Mouse (Mus musculus): ENCODE results near the gene Spred3. TPM values are rescaled to one million over a fixed set of nuclear protein-coding genes. Genes with fewer than 3 reads are reported as not detected.
"Not testable (repeated sequence)": the region's sequence is repeated elsewhere in the genome, so short reads cannot be mapped to it uniquely, and the experiment has no call there.

Gene Spred3
- 3.0 and 3.6 TPM in 2 replicates for polyA plus RNA-seq (2014; fragmentation: Nextera tagmentation; extraction: Ambion mirVana)

- Histone ChIP-seq H3K9me3 (ENCODE audit: control insufficient read depth, low read length) (no peaks in the 10 kb centered on the region), H3K27me3 (replicated peaks; ENCODE audit: control insufficient read depth, insufficient read depth, low read length) (peaks cover 42% of the 10 kb centered on the region), H3K36me3 (ENCODE audit: control insufficient read depth, insufficient read depth, low read length) (peaks cover 28% of the 10 kb centered on the region), H3K9ac (ENCODE audit: low read depth, low read length) (peak within 1 kb of the TSS; percentile 61), H3K4me3 (ENCODE audit: low read depth, low read length) (peak within 1 kb of the TSS; percentile 59), H3K27ac (replicated peaks; ENCODE audit: low read depth, low read length) (peak within 1 kb of the TSS; percentile 49; the same call in 1 of the 2 replicates), H3K4me2 (ENCODE audit: low read depth, low read length) (peak within 1 kb of the TSS; percentile 78), H3K4me1 (ENCODE audit: control insufficient read depth, insufficient read depth, low read length) (peaks cover 16% of the 10 kb centered on the region)
- ATAC-seq (ENCODE audit: low read depth) (peak; percentile 76), DNase-seq (ENCODE audit: low spot score) (peak; percentile 88)
- 1% methylated on average over 30 of the region's 30 CpGs for WGBS
These were observed at the start of gene Spred3, which contains the start of gene Ggn for GRCm38 (mm10) chr7:29170066-29170754. Gene Spred3 (minus strand): TSS chr7:29170411. Gene Ggn (plus strand): TSS chr7:29170210.

GRCm38 (mm10) chr7:29214846-29215245 is 44.6 kb upstream of the Spred3 start:
- Histone ChIP-seq H3K27me3 (replicated peaks; ENCODE audit: control insufficient read depth, insufficient read depth, low read length) (peaks cover 6% of the 10 kb centered on the region; the same call in 1 of the 2 replicates), H3K27ac (replicated peaks; ENCODE audit: low read depth, low read length) (no peak overlapping the region)

GRCm38 (mm10) chr7:29214236-29214635 is 44.0 kb upstream of the Spred3 start:
- Histone ChIP-seq H3K4me1 (ENCODE audit: control insufficient read depth, insufficient read depth, low read length) (0 out of 2 replicates have a peak, but pooled peaks cover 3% of the 10 kb centered on the region), H3K36me3 (ENCODE audit: control insufficient read depth, insufficient read depth, low read length) (no peaks in the 10 kb centered on the region), H3K27ac (replicated peaks; ENCODE audit: low read depth, low read length) (no peak overlapping the region), H3K9me3 (ENCODE audit: control insufficient read depth, low read length) (0 out of 2 replicates have a peak, but pooled peaks cover 1% of the 10 kb centered on the region), H3K4me2 (ENCODE audit: low read depth, low read length) (0 out of 2 replicates have a peak overlapping the region, but pooled peaks have one; percentile 47), H3K9ac (ENCODE audit: low read depth, low read length) (no peak overlapping the region), H3K27me3 (replicated peaks; ENCODE audit: control insufficient read depth, insufficient read depth, low read length) (peaks cover 6% of the 10 kb centered on the region; the same call in 1 of the 2 replicates), H3K4me3 (ENCODE audit: low read depth, low read length) (peak overlapping the region; percentile 15; the same call in 1 of the 2 replicates)
- no peak for ATAC-seq (ENCODE audit: low read depth)
- WGBS, result 67% methylated on average over 2 of the region's 2 CpGs
- no peak for DNase-seq (ENCODE audit: low spot score)

More at GRCm38 (mm10) chr7:29214846-29215245, 44.6 kb upstream of the Spred3 start:
- Histone ChIP-seq H3K4me2 (ENCODE audit: low read depth, low read length) (no peak overlapping the region), H3K36me3 (ENCODE audit: control insufficient read depth, insufficient read depth, low read length) (no peaks in the 10 kb centered on the region), H3K9me3 (ENCODE audit: control insufficient read depth, low read length) (peaks cover 7% of the 10 kb centered on the region), H3K4me1 (ENCODE audit: control insufficient read depth, insufficient read depth, low read length) (0 out of 2 replicates have a peak, but pooled peaks cover 3% of the 10 kb centered on the region), H3K4me3 (ENCODE audit: low read depth, low read length) (no peak overlapping the region), H3K9ac (ENCODE audit: low read depth, low read length) (no peak overlapping the region)
- ATAC-seq (ENCODE audit: low read depth) (no peak), DNase-seq (ENCODE audit: low spot score) (no peak)
- 44% methylated on average over 15 of the region's 15 CpGs for WGBS

DNA sequence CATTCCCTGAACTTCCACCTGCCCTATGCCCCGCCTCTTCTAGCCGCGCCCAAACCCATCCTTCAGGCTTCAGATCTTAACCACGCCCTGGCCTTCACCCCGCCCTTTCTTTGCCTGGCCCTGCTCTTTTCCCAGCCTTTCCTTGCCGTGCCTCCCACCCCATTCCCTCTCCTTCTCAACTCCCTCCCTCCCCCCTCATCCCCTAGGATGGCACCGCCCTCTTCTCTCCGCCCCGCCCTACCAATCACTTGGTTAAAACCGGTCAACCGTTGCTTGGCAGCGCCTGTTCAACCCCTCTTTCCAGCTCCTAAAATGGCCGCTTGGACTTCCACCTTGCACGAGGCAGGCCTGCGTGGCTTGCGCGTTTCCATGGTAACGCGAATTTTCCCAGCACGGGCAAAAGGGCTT is 43.5 kb upstream of the Spred3 start, which contains the start of gene Catsperg1:
Gene Catsperg1, minus strand, starts transcription at position 361 of the 408 bp plus-strand sequence.
- Histone ChIP-seq H3K4me2 (ENCODE audit: low read depth, low read length) (peak within 1 kb of the TSS; percentile 47), H3K4me3 (ENCODE audit: low read depth, low read length) (peak within 1 kb of the TSS; percentile 15), H3K27ac (replicated peaks; ENCODE audit: low read depth, low read length) (no peak within 1 kb of the TSS), H3K9ac (ENCODE audit: low read depth, low read length) (no peak within 1 kb of the TSS), H3K9me3 (ENCODE audit: control insufficient read depth, low read length) (no peaks in the 10 kb centered on the region), H3K27me3 (replicated peaks; ENCODE audit: control insufficient read depth, insufficient read depth, low read length) (peaks cover 6% of the 10 kb centered on the region; the same call in 1 of the 2 replicates), H3K36me3 (ENCODE audit: control insufficient read depth, insufficient read depth, low read length) (no peaks in the 10 kb centered on the region), H3K4me1 (ENCODE audit: control insufficient read depth, insufficient read depth, low read length) (0 out of 2 replicates have a peak, but pooled peaks cover 3% of the 10 kb centered on the region)
- ATAC-seq (ENCODE audit: low read depth), result peak; percentile 48; the same call in 1 of the 2 replicates
- DNase-seq (ENCODE audit: low spot score), result peak; percentile 75
- WGBS, result 3% methylated on average over 20 of the region's 20 CpGs

GRCm38 (mm10) chr7:29212775-29213560 is 42.8 kb upstream of the Spred3 start:
- not testable (repeated sequence) for H3K36me3 ChIP-seq (ENCODE audit: control insufficient read depth, insufficient read depth, low read length); H3K4me1 ChIP-seq (ENCODE audit: control insufficient read depth, insufficient read depth, low read length); ATAC-seq (ENCODE audit: low read depth); H3K27ac ChIP-seq (replicated peaks; ENCODE audit: low read depth, low read length); H3K27me3 ChIP-seq (replicated peaks; ENCODE audit: control insufficient read depth, insufficient read depth, low read length); H3K9me3 ChIP-seq (ENCODE audit: control insufficient read depth, low read length); DNase-seq (ENCODE audit: low spot score); H3K9ac ChIP-seq (ENCODE audit: low read depth, low read length)
- peak overlapping the region; percentile 15 for H3K4me3 ChIP-seq (ENCODE audit: low read depth, low read length)
- peak overlapping the region; percentile 47 for H3K4me2 ChIP-seq (ENCODE audit: low read depth, low read length)
- WGBS, result 20% methylated on average over 40 of the region's 40 CpGs

DNA sequence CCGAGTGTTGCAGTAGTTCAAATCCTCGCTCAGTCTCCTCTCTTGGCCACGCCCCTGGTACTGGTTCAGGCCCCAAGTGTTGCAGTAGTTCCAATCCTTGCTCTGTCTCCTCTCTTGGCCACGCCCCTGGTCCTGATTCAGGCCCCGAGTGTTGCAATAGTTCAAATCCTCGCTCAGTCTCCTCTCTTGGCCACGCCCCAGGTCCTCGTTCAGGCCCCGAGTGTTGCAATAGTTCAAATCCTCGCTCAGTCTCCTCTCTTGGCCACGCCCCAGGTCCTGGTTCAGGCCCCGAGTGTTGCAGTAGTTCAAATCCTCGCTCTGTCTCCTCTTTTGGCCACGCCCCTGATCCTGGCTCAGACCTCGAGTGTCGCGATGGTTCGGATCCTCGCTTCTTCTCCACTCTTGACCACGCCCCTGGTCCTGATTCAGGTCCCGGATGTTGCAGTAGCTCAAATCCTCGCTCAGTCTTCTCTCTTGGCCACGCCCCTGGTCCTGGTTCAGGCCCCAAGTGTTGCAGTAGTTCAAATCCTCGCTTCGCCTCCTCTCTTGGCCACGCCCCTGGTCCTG is 42.1 kb upstream of the Spred3 start:
- Histone ChIP-seq H3K4me2 (ENCODE audit: low read depth, low read length) (peak overlapping the region; percentile 58), H3K27ac (replicated peaks; ENCODE audit: low read depth, low read length) (no peak overlapping the region), H3K36me3 (ENCODE audit: control insufficient read depth, insufficient read depth, low read length) (no peaks in the 10 kb centered on the region), H3K4me3 (ENCODE audit: low read depth, low read length) (no peak overlapping the region; the same call in 1 of the 2 replicates), H3K9ac (ENCODE audit: low read depth, low read length) (no peak overlapping the region), H3K9me3 (ENCODE audit: control insufficient read depth, low read length) (no peaks in the 10 kb centered on the region), H3K27me3 (replicated peaks; ENCODE audit: control insufficient read depth, insufficient read depth, low read length) (peaks cover 6% of the 10 kb centered on the region; the same call in 1 of the 2 replicates), H3K4me1 (ENCODE audit: control insufficient read depth, insufficient read depth, low read length) (0 out of 2 replicates have a peak, but pooled peaks cover 3% of the 10 kb centered on the region)
- DNase-seq (ENCODE audit: low spot score) (no peak), ATAC-seq (ENCODE audit: low read depth) (no peak)
- WGBS, result 16% methylated on average over 26 of the region's 26 CpGs

DNA sequence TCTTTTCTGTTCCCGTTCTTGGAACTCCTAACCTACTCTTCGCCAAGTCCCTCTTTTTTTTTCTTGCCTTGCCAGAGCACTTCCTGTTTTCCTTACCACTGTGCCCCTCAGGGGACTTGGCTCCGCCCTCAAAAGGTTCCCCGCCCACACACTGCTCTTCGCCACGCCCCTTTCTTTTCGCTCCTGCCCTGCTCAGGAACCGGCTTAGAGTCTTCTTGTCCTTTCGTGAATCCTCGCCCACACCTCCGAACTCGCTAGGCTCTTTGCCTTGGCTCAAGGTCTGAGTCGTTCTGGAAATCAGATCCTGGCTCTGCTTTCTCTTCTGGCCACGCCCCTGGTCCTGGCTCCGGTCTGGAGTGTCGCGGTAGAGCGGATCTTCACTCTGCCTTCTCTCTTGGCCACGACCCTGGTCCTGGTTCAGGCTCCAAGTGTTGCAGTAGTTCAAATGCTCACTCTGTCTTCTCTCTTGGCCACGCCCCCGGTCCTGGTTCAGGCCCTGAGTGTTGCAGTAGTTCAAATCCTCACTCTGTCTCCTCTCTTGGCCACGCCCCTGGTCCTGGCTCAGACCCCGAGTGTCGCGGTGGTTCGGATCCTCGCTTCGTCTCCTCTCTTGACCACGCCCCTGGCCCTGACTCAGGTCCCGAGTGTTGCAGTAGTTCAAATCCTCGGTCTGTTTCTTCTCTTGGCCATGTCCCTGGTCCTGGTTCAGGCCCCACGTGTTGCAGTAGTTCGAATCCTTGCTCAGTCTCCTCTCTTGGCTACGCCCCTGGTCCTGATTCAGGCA is 41.4 kb upstream of the Spred3 start:
- WGBS, result 3% methylated on average over 34 of the region's 34 CpGs

More for the DNA sequence above, 41.4 kb upstream of the Spred3 start:
- Histone ChIP-seq H3K36me3 (ENCODE audit: control insufficient read depth, insufficient read depth, low read length) (no peaks in the 10 kb centered on the region), H3K9ac (ENCODE audit: low read depth, low read length) (peak overlapping the region; percentile 42; the same call in 1 of the 2 replicates), H3K4me1 (ENCODE audit: control insufficient read depth, insufficient read depth, low read length) (0 out of 2 replicates have a peak, but pooled peaks cover 3% of the 10 kb centered on the region), H3K4me3 (ENCODE audit: low read depth, low read length) (peak overlapping the region; percentile 41), H3K4me2 (ENCODE audit: low read depth, low read length) (peak overlapping the region; percentile 58), H3K9me3 (ENCODE audit: control insufficient read depth, low read length) (no peaks in the 10 kb centered on the region), H3K27me3 (replicated peaks; ENCODE audit: control insufficient read depth, insufficient read depth, low read length) (peaks cover 6% of the 10 kb centered on the region; the same call in 1 of the 2 replicates), H3K27ac (replicated peaks; ENCODE audit: low read depth, low read length) (peak overlapping the region; percentile 67)
- peak; percentile 92 for DNase-seq (ENCODE audit: low spot score)
- peak; percentile 88 for ATAC-seq (ENCODE audit: low read depth)
